Mouse (Mus musculus): ENCODE results near the gene Rpia.

Gene Rpia

DNA sequence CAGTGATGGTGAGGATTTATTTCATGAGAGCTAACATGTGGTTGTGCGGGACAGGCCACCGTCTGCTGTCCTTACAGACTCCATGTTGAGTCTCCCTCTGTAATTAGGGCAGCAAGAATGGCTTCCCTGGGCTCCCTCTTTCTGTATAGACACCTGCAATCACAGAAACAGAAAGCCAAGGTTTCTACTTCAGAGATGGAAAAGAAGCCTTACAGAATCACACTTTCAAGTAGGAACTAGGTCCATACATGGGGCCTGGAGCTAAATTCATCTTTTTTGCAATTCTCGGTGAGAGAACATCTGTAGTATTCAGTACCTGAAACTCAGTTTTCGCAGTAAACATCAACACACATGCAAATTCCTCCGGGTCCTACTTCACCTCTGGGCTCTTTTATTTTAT, 44.3 kb downstream of the Rpia start:
- DNase-seq: no peak

DNA sequence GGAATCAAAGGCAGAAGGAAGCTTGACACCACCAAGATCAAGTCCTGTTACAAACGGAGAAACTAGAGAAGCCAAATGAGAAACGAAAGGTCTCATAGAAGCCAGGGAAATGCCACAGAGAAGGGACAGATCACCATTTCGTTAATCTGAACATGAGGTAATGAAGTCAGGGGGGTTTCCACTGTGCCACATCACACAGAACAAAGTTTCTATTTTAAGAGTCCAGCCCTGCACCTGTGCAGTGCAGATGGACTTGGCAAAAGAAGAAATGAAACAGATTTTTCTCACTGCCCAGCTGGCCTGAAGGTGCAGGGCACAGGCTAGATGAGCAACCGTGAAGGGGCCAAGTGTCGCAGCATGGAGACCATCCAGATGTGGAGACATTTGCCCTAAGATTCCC, 48.1 kb downstream of the Rpia start:
- no peak for DNase-seq

DNA sequence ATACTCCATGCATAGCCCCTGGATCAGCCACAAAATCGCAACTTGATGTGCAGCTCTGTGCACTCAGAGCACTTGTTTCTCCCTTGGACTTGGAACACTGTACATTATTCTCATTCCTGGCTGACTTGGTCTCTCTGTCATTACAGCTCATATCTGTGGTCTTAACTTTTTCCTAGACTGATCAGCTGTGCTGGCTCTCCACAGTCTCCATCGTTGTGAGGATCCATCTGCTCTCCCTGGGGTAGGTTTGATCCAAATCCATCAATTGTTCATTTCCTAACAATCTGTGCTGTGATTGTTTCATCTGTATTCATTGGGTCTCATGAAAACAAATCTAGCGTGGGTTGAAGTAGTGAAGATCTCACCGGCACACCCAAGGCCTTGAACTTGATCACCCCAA, 49.2 kb downstream of the Rpia start:
- DNase-seq: no peak

DNA sequence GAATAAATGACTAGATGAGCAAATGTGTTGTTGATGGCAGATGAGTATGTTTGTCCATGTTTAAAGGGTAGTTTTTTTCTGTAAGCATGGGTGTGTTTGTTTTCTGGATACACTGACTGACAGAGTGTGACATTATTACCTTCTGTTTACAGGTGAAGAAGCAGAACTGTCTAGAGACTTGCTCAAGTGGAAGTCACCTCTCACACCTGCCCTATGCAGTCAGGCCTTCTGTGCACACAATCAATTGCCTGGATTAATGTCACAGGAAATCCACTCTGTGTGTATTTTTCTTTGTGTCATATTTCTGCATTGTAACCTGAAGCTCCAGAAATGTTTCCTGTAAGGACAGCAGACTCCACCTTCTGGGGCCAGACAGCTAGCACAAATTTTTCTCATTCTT, 51.5 kb downstream of the Rpia start:
- DNase-seq: no peak

DNA sequence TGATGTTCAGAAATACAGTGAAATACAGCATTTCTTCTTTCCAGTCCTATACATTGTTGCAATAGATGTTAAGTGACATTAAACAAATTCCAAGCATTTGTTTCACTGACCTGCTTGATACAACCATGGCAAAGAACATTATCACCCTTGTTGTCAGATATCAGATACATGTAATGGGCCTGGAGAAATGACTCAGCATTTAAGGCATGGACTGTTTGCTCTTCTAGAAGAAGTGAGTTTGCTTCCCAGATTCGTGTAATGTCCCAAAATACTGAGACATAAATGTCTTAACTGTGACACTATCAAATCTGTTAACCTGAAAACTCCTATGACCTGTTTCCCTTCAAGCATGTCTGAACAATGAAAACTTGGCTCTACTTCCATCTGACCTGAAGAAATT, 52.6 kb downstream of the Rpia start:
- DNase-seq: no peak

DNA sequence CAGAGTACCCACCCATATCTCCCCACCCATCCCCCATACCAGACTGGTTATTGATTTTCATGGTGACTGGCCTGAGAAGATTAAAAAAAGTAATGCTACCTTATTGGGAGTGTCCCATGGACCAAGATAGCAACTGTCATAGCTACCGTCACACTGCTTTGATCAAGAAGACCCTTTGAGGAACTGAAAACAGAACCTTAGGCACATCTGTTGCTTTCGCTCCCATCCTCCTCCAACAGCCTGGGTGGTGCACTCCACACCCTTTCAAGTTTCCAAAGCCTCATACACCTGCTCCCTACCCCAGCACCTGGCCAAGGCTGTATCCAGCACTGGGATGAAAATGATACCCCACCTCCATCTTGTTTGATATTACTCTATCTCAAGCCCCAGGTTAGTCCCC, 56.5 kb downstream of the Rpia start:
- no peak for DNase-seq

DNA sequence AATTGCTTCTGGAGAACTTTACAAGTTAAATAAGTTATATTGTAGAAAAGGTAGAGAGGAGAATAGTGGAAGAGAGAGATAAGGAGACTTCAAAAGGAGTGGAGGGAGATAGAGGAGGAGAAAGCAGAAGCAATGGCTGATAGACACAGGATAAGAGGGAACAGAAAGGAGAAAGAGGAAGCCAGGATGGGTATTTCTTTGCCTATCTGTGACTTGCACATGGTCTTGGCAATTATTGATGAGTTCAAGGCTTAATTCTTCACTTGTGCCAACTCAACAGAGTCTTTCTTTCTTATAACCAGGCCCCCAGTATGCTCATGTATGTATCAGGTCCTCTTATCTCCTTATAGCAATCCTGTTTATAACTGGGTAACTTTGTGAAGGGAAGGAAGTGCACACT, 61.2 kb downstream of the Rpia start:
- DNase-seq: no peak

DNA sequence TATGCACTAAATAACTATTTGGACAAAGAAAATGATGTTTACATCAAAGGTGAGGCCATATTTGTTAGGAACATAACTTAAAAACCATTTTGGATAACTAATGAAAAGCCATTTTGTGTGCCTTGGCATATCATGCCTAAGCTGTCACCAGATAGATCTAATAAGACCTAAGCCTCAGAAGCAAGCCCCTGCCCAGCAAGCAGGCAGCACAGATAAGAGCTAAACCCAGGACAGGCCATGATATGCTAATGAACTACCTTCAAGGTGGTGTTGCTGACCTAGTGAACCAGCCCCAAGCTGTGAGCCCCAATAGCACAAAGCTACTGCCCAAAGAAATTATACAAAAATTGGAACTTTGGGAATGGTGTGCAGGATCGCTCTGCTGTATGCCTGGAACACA, 62.9 kb downstream of the Rpia start:
- DNase-seq: no peak

DNA sequence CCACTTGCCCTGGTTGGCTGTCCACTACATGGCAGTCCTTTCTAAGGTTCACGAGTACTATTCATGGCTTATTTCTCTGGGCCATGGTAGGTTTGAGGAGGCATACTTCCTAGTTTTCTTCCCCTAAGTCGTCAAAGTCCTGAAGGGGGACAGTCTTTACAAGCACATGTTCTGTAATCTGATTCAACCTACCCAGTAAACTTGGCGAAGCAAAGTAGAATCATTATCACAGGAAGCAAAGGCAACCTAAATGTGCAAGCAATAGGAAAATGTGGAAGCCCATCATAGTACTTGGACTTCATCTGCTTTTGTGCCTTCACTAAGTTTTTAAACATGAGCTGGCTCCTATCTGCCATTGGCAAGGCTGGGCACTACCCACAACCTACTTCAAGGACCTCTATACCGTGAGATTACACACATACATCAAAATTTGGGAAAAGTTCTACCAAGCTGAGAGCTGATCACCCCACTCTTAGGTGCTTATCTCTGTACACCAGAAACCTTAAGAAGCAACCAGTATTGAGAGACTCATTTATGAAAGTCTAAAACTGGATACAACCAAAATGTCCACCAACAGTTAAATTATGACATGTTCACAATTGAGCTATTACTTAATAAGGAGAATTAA, 64.8 kb downstream of the Rpia start:
- no peak for DNase-seq

DNA sequence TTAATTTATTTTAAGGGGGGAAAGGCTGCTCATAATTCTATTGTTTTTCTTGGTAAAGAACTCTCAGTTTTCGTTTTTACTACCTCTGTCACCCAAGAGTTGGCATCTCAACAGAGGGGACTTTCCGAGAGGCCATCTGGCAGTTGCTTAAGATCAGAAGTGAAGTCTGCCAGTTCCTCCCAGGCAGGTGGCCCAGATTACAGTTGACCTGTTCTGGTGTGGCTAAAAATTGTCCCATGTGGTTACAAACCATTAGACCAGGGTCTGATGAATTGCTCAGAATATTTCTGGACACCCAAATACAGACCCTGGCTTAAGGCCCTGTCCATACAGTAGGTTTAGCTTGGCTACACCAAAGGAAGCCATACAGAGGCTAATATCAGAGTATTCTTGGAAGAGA, 66.4 kb downstream of the Rpia start:
- DNase-seq: no peak

DNA sequence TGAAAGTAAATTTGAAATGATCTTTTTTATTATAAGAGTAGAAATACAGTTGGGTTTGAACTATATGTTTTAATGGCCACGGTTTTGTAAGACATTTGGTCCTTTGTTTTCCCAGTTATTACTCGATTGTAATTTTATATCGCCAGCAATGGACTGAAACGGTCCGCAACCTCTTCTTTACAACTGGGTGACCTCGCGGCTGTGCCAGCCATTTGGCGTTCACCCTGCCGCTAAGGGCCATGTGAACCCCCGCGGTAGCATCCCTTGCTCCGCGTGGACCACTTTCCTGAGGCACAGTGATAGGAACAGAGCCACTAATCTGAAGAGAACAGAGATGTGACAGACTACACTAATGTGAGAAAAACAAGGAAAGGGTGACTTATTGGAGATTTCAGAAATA, 67.3 kb downstream of the Rpia start:
- no peak for DNase-seq

DNA sequence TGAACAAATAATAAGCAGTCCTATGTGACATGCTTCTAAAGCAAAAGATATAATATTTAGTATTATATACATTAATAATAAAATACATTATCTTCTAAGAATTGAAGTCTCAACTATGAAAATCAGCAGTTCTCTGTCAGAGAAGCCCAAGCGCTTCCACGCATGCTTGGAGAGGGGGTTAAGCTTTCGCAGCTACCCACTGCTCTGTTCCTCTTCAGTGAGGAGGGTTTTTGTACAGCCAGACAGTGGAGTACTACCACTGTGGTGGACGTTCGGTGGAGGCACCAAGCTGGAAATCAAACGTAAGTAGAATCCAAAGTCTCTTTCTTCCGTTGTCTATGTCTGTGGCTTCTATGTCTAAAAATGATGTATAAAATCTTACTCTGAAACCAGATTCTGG, 69.7 kb downstream of the Rpia start:
- no peak for DNase-seq

DNA sequence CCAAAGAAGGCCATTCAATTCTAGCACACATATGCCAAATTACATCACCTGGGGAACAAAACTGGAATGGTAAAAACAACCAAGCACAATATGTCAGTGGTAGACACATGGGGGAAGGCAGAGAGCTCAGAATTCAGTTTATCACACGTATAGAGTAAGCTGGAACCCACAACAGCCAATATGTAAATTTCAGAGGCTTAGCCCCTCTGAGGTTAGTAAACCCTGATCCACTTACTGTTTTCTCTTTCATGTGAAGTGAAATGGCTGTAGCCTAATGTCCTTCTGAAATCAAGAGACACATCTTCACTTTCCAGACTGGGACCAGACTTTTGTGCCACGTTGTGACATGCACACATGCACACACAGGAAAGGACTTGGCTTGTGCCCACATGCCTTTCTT, 73.3 kb downstream of the Rpia start:
- DNase-seq: no peak

DNA sequence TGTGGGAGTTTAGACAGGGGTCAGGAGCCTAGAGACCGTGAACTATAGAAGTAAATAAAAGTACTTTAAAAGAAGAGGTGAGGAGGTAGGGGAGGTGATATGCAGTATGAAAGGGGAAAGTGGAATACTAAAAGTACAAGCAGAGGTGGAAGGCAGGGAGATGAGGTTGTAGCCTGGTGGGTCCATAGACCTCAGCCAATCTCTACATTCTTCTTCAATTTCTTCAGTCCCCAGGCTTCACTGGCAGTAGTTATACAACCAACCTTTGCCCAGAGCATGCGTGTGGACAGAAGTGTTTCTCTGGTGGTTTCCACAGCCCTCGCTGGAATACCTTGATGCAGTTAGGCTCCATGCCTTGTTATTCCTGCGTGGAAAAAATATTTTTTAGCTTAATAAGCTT, 73.9 kb downstream of the Rpia start:
- no peak for DNase-seq

DNA sequence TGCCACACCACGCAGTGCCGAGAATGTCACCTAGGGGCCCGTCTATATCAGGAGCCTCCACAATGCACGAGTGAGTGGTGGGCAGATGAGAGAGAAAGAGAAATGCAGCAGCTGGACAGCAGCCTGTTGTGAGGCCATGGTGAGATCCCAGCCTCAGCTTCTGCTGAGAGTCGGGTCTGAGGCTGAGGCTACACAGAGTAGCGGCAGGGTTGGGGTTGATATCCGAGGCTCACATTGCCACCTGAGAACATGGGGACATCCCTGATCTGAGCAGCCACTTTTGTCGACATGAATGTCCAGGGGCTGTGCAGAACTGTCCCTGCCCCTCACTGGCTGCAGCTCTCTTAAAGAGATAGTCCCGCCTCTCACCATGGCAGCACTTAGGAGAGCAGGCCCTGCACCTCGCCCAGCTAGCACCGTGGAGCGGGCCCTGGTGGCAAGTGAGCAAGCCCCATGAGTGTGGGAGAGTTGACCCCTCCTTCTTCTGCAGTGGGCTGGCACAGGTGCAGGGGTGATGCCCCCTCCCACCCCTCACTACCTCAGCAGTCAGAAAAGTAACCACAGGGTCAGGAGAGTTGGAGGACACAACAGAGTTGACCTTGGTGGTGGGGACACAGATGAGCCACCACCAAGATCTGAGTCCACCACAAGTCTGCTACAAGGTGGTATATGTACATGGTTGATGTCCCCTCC, 75.2 kb downstream of the Rpia start:
- DNase-seq: no peak
